21 mouse cellular contexts compared by ENCODE assay signal in the genomic region with DNA sequence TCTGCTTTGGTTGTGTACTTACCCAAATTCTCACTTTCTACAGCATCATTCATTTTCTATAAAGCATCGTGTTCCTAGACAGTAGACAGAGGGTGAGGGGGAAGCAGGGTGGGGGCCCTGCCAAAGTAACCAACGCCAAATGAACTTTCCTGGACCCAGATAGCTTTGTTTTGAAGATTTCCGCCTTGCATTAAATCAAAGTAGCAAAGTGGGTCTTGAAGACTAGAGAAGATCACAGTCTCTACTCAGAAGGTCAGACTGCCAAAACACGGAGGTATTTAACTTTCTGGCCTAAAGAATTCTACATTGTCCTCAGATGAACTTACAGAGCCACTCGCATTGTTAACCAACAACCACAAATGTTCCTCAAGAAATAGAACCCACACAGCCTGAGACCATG.
DNase-seq lines count a peak whose midpoint lies in the region; ATAC-seq lines count a peak whose summit lies in the region.
"Had no signal": no experiment of that assay in that cellular context is flagged by ENCODE, and none has a peak within 500 bp of the region (broad histone marks: within the 10 kb centered on the region; RNA-seq: fewer than 3 reads in every experiment).

No protein-coding gene starts in this region.

- H3K4me2 ChIP-seq in limb, embryonic 11.5 days (ENCODE audit: low read depth, severe bottlenecking) = no peak overlapping the region
- H3K4me2 ChIP-seq: embryonic facial prominence, embryonic 13.5 days; heart, embryonic 12.5 days; hindbrain, embryonic 14.5 days had no signal

- DNase-seq in heart, adult 11 months = peak; percentile 83
- DNase-seq in heart, embryonic 10.5 days (ENCODE audit: low spot score) = no peak
- peak; percentile 12 for DNase-seq in limb, embryonic 11.5 days (ENCODE audit: low spot score)
- no peak for DNase-seq in limb, embryonic 10.5 days (ENCODE audit: low spot score)
- peak; percentile 27 for DNase-seq in kidney, adult 9 months
- DNase-seq in kidney, postnatal 14 days = peak; percentile 53
- DNase-seq in right cerebral cortex, postnatal 36 days (ENCODE audit: low spot score in 2 of 2) = no peak
- DNase-seq in left cerebral cortex, postnatal 4 days = no peak
- DNase-seq: cerebellum, adult 11-12 months; cerebellum, adult 9-10 months; cerebellum, postnatal 25 days; heart, adult 2 months had no signal

- whole genome bisulfite sequencing in heart, embryonic 10.5 days = 76% methylated on average over 5 of the region's 5 CpGs
- 76% methylated on average over 5 of the region's 5 CpGs for WGBS in limb, embryonic 11.5 days
- WGBS in limb, embryonic 10.5 days = 85% methylated on average over 5 of the region's 5 CpGs

- H3K27me3 ChIP-seq in heart, embryonic 10.5 days (ENCODE audit: insufficient read depth, poor library complexity, severe bottlenecking) = no peaks in the 10 kb centered on the region
- H3K27me3 ChIP-seq in limb, embryonic 11.5 days (ENCODE audit: control insufficient read depth, insufficient read depth, low read length) = no peaks in the 10 kb centered on the region
- H3K27me3 ChIP-seq in limb, embryonic 10.5 days (ENCODE audit: low read depth, poor library complexity, severe bottlenecking) = no peaks in the 10 kb centered on the region
- H3K27me3 ChIP-seq: CH12.LX; embryonic facial prominence, embryonic 13.5 days; heart, embryonic 12.5 days; Patski had no signal

- H3K4me1 ChIP-seq in heart, embryonic 10.5 days = no peaks in the 10 kb centered on the region
- H3K4me1 ChIP-seq in limb, embryonic 11.5 days (ENCODE audit: control insufficient read depth, insufficient read depth, low read length) = no peaks in the 10 kb centered on the region
- H3K4me1 ChIP-seq in limb, embryonic 10.5 days = 0 out of 2 replicates have a peak, but pooled peaks cover 4% of the 10 kb centered on the region
- H3K4me1 ChIP-seq: forebrain, embryonic 10.5 days; heart, embryonic 12.5 days; hindbrain, embryonic 10.5 days had no signal

- intact Hi-C loops in left cerebral cortex, postnatal 4 days (cut with DNase I) = no loop called here

- H3K4me3 ChIP-seq in heart, embryonic 10.5 days = no peak overlapping the region
- no peak overlapping the region for H3K4me3 ChIP-seq in limb, embryonic 11.5 days (ENCODE audit: low read depth, low read length)
- H3K4me3 ChIP-seq in limb, embryonic 10.5 days = no peak overlapping the region
- H3K4me3 ChIP-seq: embryonic facial prominence, embryonic 13.5 days; forebrain, embryonic 10.5 days; heart, adult 2 months; heart, embryonic 12.5 days; hindbrain, embryonic 10.5 days had no signal

- no peak overlapping the region for H3K9ac ChIP-seq in limb, embryonic 11.5 days (ENCODE audit: low read length)
- H3K9ac ChIP-seq: embryonic facial prominence, embryonic 13.5 days; heart, embryonic 12.5 days; hindbrain, embryonic 14.5 days had no signal

- H3K9me3 ChIP-seq in heart, embryonic 10.5 days = no peaks in the 10 kb centered on the region
- H3K9me3 ChIP-seq in limb, embryonic 11.5 days (ENCODE audit: control insufficient read depth, low read length) = no peaks in the 10 kb centered on the region
- H3K9me3 ChIP-seq in limb, embryonic 10.5 days (replicated peaks) = no peaks in the 10 kb centered on the region
- H3K9me3 ChIP-seq: embryonic facial prominence, embryonic 13.5 days; forebrain, embryonic 10.5 days; heart, embryonic 12.5 days; hindbrain, embryonic 10.5 days had no signal

- ATAC-seq in limb, embryonic 11.5 days (ENCODE audit: insufficient number of reproducible peaks, low FRiP score, low TSS enrichment, low read depth) = no peak
- ATAC-seq: activated CD4-positive, CD25-positive, alpha-beta regulatory T cell, adult 4 months; forebrain, embryonic 14.5 days; Patski had no signal

- H3K27ac ChIP-seq in heart, embryonic 10.5 days = no peak overlapping the region
- no peak overlapping the region for H3K27ac ChIP-seq in limb, embryonic 11.5 days (replicated peaks; ENCODE audit: low read depth, low read length)
- no peak overlapping the region for H3K27ac ChIP-seq in limb, embryonic 10.5 days
- H3K27ac ChIP-seq: embryonic facial prominence, embryonic 13.5 days; forebrain, embryonic 10.5 days; heart, adult 2 months; hindbrain, embryonic 10.5 days; hindbrain, embryonic 14.5 days had no signal

- H3K36me3 ChIP-seq in heart, embryonic 10.5 days = no peaks in the 10 kb centered on the region
- H3K36me3 ChIP-seq in limb, embryonic 11.5 days (ENCODE audit: control insufficient read depth, insufficient read depth, low read length) = no peaks in the 10 kb centered on the region
- H3K36me3 ChIP-seq in limb, embryonic 10.5 days = no peaks in the 10 kb centered on the region
- H3K36me3 ChIP-seq: embryonic facial prominence, embryonic 13.5 days; forebrain, embryonic 10.5 days; heart, embryonic 12.5 days; hindbrain, embryonic 10.5 days had no signal

Comparison
In these comparisons a context has a peak if more than half of its experiments do, and no peak if none do; other contexts are left out.
1. DNase-seq: peak in heart, adult 11 months (single experiment), limb, embryonic 11.5 days (single experiment), kidney, adult 9 months (single experiment) and kidney, postnatal 14 days (single experiment); none in heart, embryonic 10.5 days (single experiment), limb, embryonic 10.5 days (single experiment), right cerebral cortex, postnatal 36 days (0 of 2) and left cerebral cortex, postnatal 4 days (single experiment).